Mouse (Mus musculus) CH12.LX (cell line): ENCODE data around the gene Ube2e3. TPM values are rescaled to one million over a fixed set of nuclear protein-coding genes. Genes with fewer than 3 reads are reported as not detected.

Source experiments
- DNase-seq: peaks from one replicate; pipeline ENCODE4 v3.0.0-alpha.2; 2013; ENCODE audit errors: extremely low read depth
- H3K27ac ChIP-seq: 2 replicates; pipeline ENCODE4 v1.5.1; 2012; ENCODE audit warnings: low read depth, mild to moderate bottlenecking, control low read depth, moderate library complexity; ENCODE audit not compliant: insufficient read depth
- H3K27me3 ChIP-seq: replicated peaks from 2 replicates; pipeline ENCODE3; 2012; ENCODE audit warnings: inconsistent platforms
- H3K36me3 ChIP-seq, 2 experiments: replicated peaks in 1 of 2; 2 replicates each; pipeline versions ENCODE3 to v1.6.1; 2012; ENCODE audit warnings: inconsistent platforms in 1 of 2, low read length in 1 of 2, mild to moderate bottlenecking in 1 of 2, mixed read lengths in 1 of 2, moderate library complexity in 1 of 2; ENCODE audit not compliant: control insufficient read depth in 1 of 2, insufficient read depth in 1 of 2
- H3K4me1 ChIP-seq, 2 experiments: 2 replicates each; pipeline ENCODE4 v1.6.1; 2012; ENCODE audit warnings: inconsistent platforms in 1 of 2, moderate library complexity in 1 of 2; ENCODE audit not compliant: insufficient read depth in 2 of 2, control insufficient read depth in 1 of 2
- H3K4me2 ChIP-seq: 2 replicates; pipeline ENCODE4 v1.6.1; 2012; ENCODE audit warnings: low read depth, mild to moderate bottlenecking, control low read depth; ENCODE audit not compliant: poor library complexity, insufficient read depth, severe bottlenecking
- H3K4me3 ChIP-seq, 3 experiments: fragments of 150-350 bp in 1 of 3; sonication (generic) in 1 of 3; replicated peaks in 1 of 3; 2 replicates each; pipeline versions ENCODE3 to v1.5.1; 2011 to 2012; ENCODE audit warnings: low read depth in 2 of 3, low read length in 2 of 3, mild to moderate bottlenecking in 2 of 3, moderate library complexity in 2 of 3, control low read depth in 1 of 3, improper control_type of control experiment in 1 of 3, inconsistent platforms in 1 of 3, mixed read lengths in 1 of 3; ENCODE audit not compliant: poor library complexity in 1 of 3
- H3K79me2 ChIP-seq: replicated peaks from 2 replicates; pipeline ENCODE4 v1.6.1; 2012; ENCODE audit warnings: mild to moderate bottlenecking, moderate library complexity; ENCODE audit not compliant: control insufficient read depth, poor library complexity, insufficient read depth, severe bottlenecking; ENCODE audit errors: extremely low read depth
- H3K9ac ChIP-seq: 2 replicates; pipeline ENCODE4 v1.6.1; 2012; ENCODE audit warnings: low read depth, mild to moderate bottlenecking, control low read depth, moderate library complexity; ENCODE audit not compliant: insufficient read depth
- H3K9me3 ChIP-seq: replicated peaks from 2 replicates; pipeline ENCODE3; 2012; ENCODE audit warnings: low read length, inconsistent platforms, mixed read lengths
- BHLHE40 ChIP-seq: IDR thresholded peaks from 2 replicates; pipeline ENCODE4 v1.6.1; 2011; ENCODE audit warnings: mild to moderate bottlenecking, low read depth, low read length, improper control_type of control experiment
- CHD2 ChIP-seq: IDR thresholded peaks from 2 replicates; pipeline ENCODE4 v1.6.1; 2011; ENCODE audit warnings: low read length, improper control_type of control experiment
- CTCF ChIP-seq, 2 experiments: IDR thresholded peaks in 1 of 2; conservative IDR thresholded peaks in 1 of 2; 2 replicates each; pipeline ENCODE4 v1.5.1; 2011 to 2012; ENCODE audit warnings: low read depth in 2 of 2, low read length in 2 of 2, improper control_type of control experiment in 1 of 2, inconsistent platforms in 1 of 2, mild to moderate bottlenecking in 1 of 2, moderate library complexity in 1 of 2
- ELF1 ChIP-seq: IDR thresholded peaks from 2 replicates; pipeline ENCODE4 v1.6.1; 2014; ENCODE audit warnings: low read depth, mild to moderate bottlenecking, inconsistent platforms, low read length, improper control_type of control experiment
- EP300 ChIP-seq: IDR thresholded peaks from 2 replicates; pipeline ENCODE4 v1.6.1; 2011; ENCODE audit warnings: low read length, improper control_type of control experiment
- ETS1 ChIP-seq: conservative IDR thresholded peaks from 2 replicates; pipeline ENCODE4 v1.6.1; 2012; ENCODE audit warnings: low read depth, mild to moderate bottlenecking, inconsistent platforms, low read length, improper control_type of control experiment, moderate library complexity
- GABPA ChIP-seq: IDR thresholded peaks from 2 replicates; pipeline ENCODE4 v1.6.1; 2012; ENCODE audit warnings: low read depth, low read length, improper control_type of control experiment, inconsistent platforms; ENCODE audit not compliant: insufficient replicate concordance
- HCFC1 ChIP-seq: IDR thresholded peaks from 2 replicates; pipeline ENCODE4 v1.6.1; 2012; ENCODE audit warnings: low read depth, mild to moderate bottlenecking, inconsistent platforms, low read length, improper control_type of control experiment
- IRF4 ChIP-seq: IDR thresholded peaks from 2 replicates; pipeline ENCODE4 v1.6.1; 2014; ENCODE audit warnings: low read depth, mild to moderate bottlenecking, inconsistent platforms, low read length, improper control_type of control experiment
- JUND ChIP-seq: conservative IDR thresholded peaks from 2 replicates; pipeline ENCODE4 v1.6.1; 2011; ENCODE audit warnings: low read depth, low read length, improper control_type of control experiment
- KAT2A ChIP-seq: IDR thresholded peaks from 2 replicates; pipeline ENCODE4 v1.6.1; 2012; ENCODE audit warnings: low read length, improper control_type of control experiment, inconsistent platforms; ENCODE audit not compliant: insufficient replicate concordance
- MAX ChIP-seq: IDR thresholded peaks from 2 replicates; pipeline ENCODE4 v1.6.1; 2011; ENCODE audit warnings: low read length, improper control_type of control experiment
- MAZ ChIP-seq: IDR thresholded peaks from 2 replicates; pipeline ENCODE4 v1.6.1; 2012; ENCODE audit warnings: low read depth, mild to moderate bottlenecking, inconsistent platforms, low read length, improper control_type of control experiment, moderate library complexity
- MEF2A ChIP-seq: IDR thresholded peaks from 2 replicates; pipeline ENCODE4 v1.6.1; 2014; ENCODE audit warnings: low read depth, mild to moderate bottlenecking, inconsistent platforms, low read length, improper control_type of control experiment, borderline replicate concordance
- MXI1 ChIP-seq: IDR thresholded peaks from 2 replicates; pipeline ENCODE4 v1.6.1; 2011; ENCODE audit warnings: mild to moderate bottlenecking, low read depth, low read length, improper control_type of control experiment
- NELFE ChIP-seq: IDR thresholded peaks from 2 replicates; pipeline ENCODE4 v1.6.1; 2011; ENCODE audit warnings: low read depth, low read length, improper control_type of control experiment
- NRF1 ChIP-seq: IDR thresholded peaks from 2 replicates; pipeline ENCODE4 v1.6.1; 2014; ENCODE audit warnings: low read depth, mild to moderate bottlenecking, inconsistent platforms, low read length, improper control_type of control experiment, moderate library complexity
- POLR2A ChIP-seq: IDR thresholded peaks from 2 replicates; pipeline ENCODE4 v1.6.1; 2011; ENCODE audit warnings: low read depth, mild to moderate bottlenecking, improper control_type of control experiment, low read length
- POLR2AphosphoS2 ChIP-seq: IDR thresholded peaks from 2 replicates; pipeline ENCODE4 v1.6.1; 2011; ENCODE audit warnings: low read depth, low read length, improper control_type of control experiment
- RAD21 ChIP-seq: IDR thresholded peaks from 2 replicates; pipeline ENCODE4 v1.6.1; 2011; ENCODE audit warnings: low read depth, mild to moderate bottlenecking, low read length, improper control_type of control experiment, moderate library complexity
- SIN3A ChIP-seq: IDR thresholded peaks from 2 replicates; pipeline ENCODE4 v1.6.1; 2012; ENCODE audit warnings: low read length, improper control_type of control experiment, inconsistent platforms
- SMC3 ChIP-seq: IDR thresholded peaks from 2 replicates; pipeline ENCODE4 v1.6.1; 2011; ENCODE audit warnings: low read depth, low read length, improper control_type of control experiment
- TBP ChIP-seq: conservative IDR thresholded peaks from 2 replicates; pipeline ENCODE4 v1.6.1; 2011; ENCODE audit warnings: low read depth, low read length, improper control_type of control experiment
- TCF12 ChIP-seq: IDR thresholded peaks from 2 replicates; pipeline ENCODE4 v1.6.1; 2014; ENCODE audit warnings: low read depth, mild to moderate bottlenecking, inconsistent platforms, low read length, improper control_type of control experiment
- UBTF ChIP-seq: IDR thresholded peaks from 2 replicates; pipeline ENCODE4 v1.6.1; 2012; ENCODE audit warnings: low read depth, mild to moderate bottlenecking, inconsistent platforms, low read length, improper control_type of control experiment, moderate library complexity
- USF1 ChIP-seq: IDR thresholded peaks from 2 replicates; pipeline ENCODE4 v1.6.1; 2014; ENCODE audit warnings: low read depth, mild to moderate bottlenecking, inconsistent platforms, low read length, improper control_type of control experiment
- ZC3H11A ChIP-seq: IDR thresholded peaks from 2 replicates; pipeline ENCODE4 v1.6.1; 2012; ENCODE audit warnings: low read depth, mild to moderate bottlenecking, inconsistent platforms, low read length, improper control_type of control experiment
- ZKSCAN1 ChIP-seq: IDR thresholded peaks from 2 replicates; pipeline ENCODE4 v1.6.1; 2012; ENCODE audit warnings: low read depth, inconsistent platforms, low read length, improper control_type of control experiment, borderline replicate concordance
- ZMIZ1 ChIP-seq: IDR thresholded peaks from 2 replicates; pipeline ENCODE4 v1.6.1; 2012; ENCODE audit warnings: low read depth, mild to moderate bottlenecking, inconsistent platforms, low read length, improper control_type of control experiment
- ZNF384 ChIP-seq: IDR thresholded peaks from 2 replicates; pipeline ENCODE4 v1.6.1; 2012; ENCODE audit warnings: low read depth, low read length, improper control_type of control experiment, inconsistent platforms
- dilution Hi-C: fragments of 300-500 bp; cut with MboI; formaldehyde crosslinking; loops from 2 replicates; pipeline ENCODE4 v1.14.3; 2020; ENCODE audit warnings: low sequenced_read_pairs; ENCODE audit not compliant: extremely low pct_unique_long_range_greater_than_20kb, extremely low pct_ligation_motif_present
- in situ Hi-C: fragments of 300-500 bp; cut with MboI; formaldehyde crosslinking; loops from 3 replicates; pipeline ENCODE4 v1.14.3; 2019; ENCODE audit warnings: low sequenced_read_pairs, low pct_ligation_motif_present, low pct_unique_long_range_greater_than_20kb, mixed read lengths
- polyA plus RNA-seq: library from polyadenylated mRNA; unstranded; fragments of >175 nt; gene quantifications from 2 replicates; pipeline ENCODE4 v1.2.1, GENCODE M21; 2012; ENCODE audit warnings: low read depth; ENCODE audit not compliant: insufficient read length
- total RNA-seq, 2 experiments: library from RNA; depleted of rRNA; stranded (reverse); fragments of 300-350 nt in 1 of 2; fragments of >200 nt in 1 of 2; gene quantifications; 2 replicates each; pipeline ENCODE4 v1.2.3; 2012 to 2014

Ube2e3 gene
- total and polyA plus RNA-seq, 3 experiments = 22.1 to 66.4 (median 44.7) TPM

DNA sequence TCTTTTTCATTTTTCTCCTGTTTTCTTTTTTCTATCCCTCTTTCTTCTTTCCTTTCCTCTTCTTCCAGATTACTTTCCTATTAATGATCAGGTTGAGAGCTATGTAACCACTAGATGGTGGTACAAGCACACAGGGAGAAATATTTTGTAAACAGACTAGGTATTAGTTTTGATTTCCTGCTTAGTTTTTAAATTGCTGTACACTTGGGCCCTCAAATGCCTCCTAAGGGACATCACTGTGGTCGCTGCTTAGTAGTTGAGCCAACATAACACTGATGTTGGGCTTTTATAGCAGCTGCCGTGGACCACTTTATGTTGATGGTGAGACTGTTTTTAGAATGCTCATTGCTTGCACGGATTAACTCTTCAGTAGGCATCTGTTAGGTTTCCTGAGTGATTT lies 91.5 kb downstream of the Ube2e3 start:
- DNase-seq = peak; percentile 62
- Histone ChIP-seq H3K36me3 (no peaks in the 10 kb centered on the region), H3K9ac (peak overlapping the region; percentile 18), H3K4me3 (peak overlapping the region in 2 of 3 experiments; percentile 20 to 24), H3K4me2 (peak overlapping the region; percentile 51), H3K27me3 (no peaks in the 10 kb centered on the region), H3K79me2 (no peaks in the 10 kb centered on the region), H3K9me3 (no peaks in the 10 kb centered on the region), H3K27ac (peak overlapping the region; percentile 31; the same call in 1 of the 2 replicates), H3K4me1 (peaks cover 9 to 42% of the 10 kb centered on the region in 2 experiments)
- TF ChIP-seq MEF2A (peak; percentile 60; the same call in 1 of the 2 replicates), SIN3A (peak; percentile 66), HCFC1 (no peak; the same call in 1 of the 2 replicates), ELF1 (peak; percentile 22; the same call in 1 of the 2 replicates), JUND (0 out of 2 replicates have a peak, but pooled peaks have one; percentile 47), NRF1 (no peak), CTCF (conservative IDR thresholded peaks at IDR 0.05 in 1 of 2, IDR thresholded peaks at IDR 0.05 in 1 of 2; ENCODE audit: low read depth in 2 of 2, low read length in 2 of 2) (peak; percentile 46 to 95; a peak in 3 of 4 replicates), ZC3H11A (peak; percentile 95), ZKSCAN1 (no peak), EP300 (no peak), IRF4 (0 out of 2 replicates have a peak, but pooled peaks have one; percentile 15), ZNF384 (no peak), TCF12 (no peak), UBTF (no peak), SMC3 (peak; percentile 95)
- dilution Hi-C loops (no loop called here), in situ Hi-C loops (loop anchor here (5.0 to 25.0 kb wide), 2 partner anchors 403 to 538 kb away; no protein-coding TSS in a partner anchor)

DNA sequence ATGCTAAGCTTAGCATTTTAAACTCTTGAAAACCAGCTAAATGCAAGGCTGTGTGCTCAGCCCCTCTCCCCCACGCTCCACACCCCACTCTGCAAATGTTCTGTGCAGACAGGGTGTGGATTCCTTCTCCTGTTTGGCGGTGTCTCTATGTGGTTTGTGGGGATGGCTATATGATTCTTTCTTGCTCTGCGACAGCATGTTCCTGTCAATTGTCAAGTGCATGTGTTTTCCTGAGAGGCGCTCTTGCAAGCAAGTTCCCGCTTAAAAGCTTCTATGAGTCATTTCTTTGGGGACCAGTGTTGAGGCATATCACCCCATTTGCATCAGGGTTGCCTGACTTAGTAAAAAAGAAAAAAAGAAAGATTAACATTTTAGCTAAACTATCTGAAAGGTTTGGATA lies 92.4 kb downstream of the Ube2e3 start:
- Histone ChIP-seq H3K4me1 (peaks cover 10 to 50% of the 10 kb centered on the region in 2 experiments), H3K36me3 (no peaks in the 10 kb centered on the region), H3K9me3 (no peaks in the 10 kb centered on the region), H3K4me2 (peak overlapping the region; percentile 70; the same call in 1 of the 2 replicates), H3K79me2 (no peaks in the 10 kb centered on the region), H3K27ac (peak overlapping the region; percentile 96), H3K4me3 (peak overlapping the region in 1 of 3 experiments; percentile 24), H3K9ac (peak overlapping the region; percentile 18; the same call in 1 of the 2 replicates), H3K27me3 (no peaks in the 10 kb centered on the region)
- dilution Hi-C loops (no loop called here), in situ Hi-C loops (loop anchor here (5.0 to 25.0 kb wide), 3 partner anchors 102 to 402 kb away; partner anchors contain the start of gene Itga4)
- DNase-seq = peak; percentile 85
- TF ChIP-seq MXI1 = peak; percentile 89
- TF ChIP-seq MEF2A = peak; percentile 77; the same call in 1 of the 2 replicates
- no peak for TF ChIP-seq NRF1
- peak; percentile 89 for TF ChIP-seq ETS1
- TF ChIP-seq MAZ = no peak
- peak; percentile 97 for TF ChIP-seq MAX
- no peak for TF ChIP-seq POLR2AphosphoS2
- no peak for TF ChIP-seq UBTF
- peak; percentile 29 for TF ChIP-seq POLR2A
- no peak for TF ChIP-seq GABPA
- no peak for TF ChIP-seq NELFE
- TF ChIP-seq BHLHE40 = peak; percentile 80
- TF ChIP-seq HCFC1 = 0 out of 2 replicates have a peak, but pooled peaks have one; percentile 28
- peak in 1 of 2 experiments; percentile 66; a peak in 2 of 4 replicates for TF ChIP-seq CTCF (conservative IDR thresholded peaks at IDR 0.05 in 1 of 2, IDR thresholded peaks at IDR 0.05 in 1 of 2; ENCODE audit: low read depth in 2 of 2, low read length in 2 of 2)
- peak; percentile 91 for TF ChIP-seq JUND
- TF ChIP-seq ZMIZ1 = no peak
- no peak for TF ChIP-seq USF1
- TF ChIP-seq TCF12 = peak; percentile 72
- TF ChIP-seq KAT2A = 0 out of 2 replicates have a peak, but pooled peaks have one; percentile 58
- TF ChIP-seq SMC3 = peak; percentile 73
- peak; percentile 73 for TF ChIP-seq RAD21
- TF ChIP-seq ZKSCAN1 = no peak
- no peak; the same call in 1 of the 2 replicates for TF ChIP-seq TBP
- peak; percentile 89 for TF ChIP-seq IRF4
- TF ChIP-seq CHD2 = no peak; the same call in 1 of the 2 replicates
